Mouse (Mus musculus) heart, adult 11 months (tissue): ENCODE data around the gene Ess2.

Source experiments
- DNase-seq: peaks from one replicate; pipeline ENCODE4 v3.0.0; 2022

Ess2 gene

GRCm38 (mm10) chr16:17853263-17853662 lies 57.9 kb downstream of the Ess2 start:
- no peak for DNase-seq

DNA sequence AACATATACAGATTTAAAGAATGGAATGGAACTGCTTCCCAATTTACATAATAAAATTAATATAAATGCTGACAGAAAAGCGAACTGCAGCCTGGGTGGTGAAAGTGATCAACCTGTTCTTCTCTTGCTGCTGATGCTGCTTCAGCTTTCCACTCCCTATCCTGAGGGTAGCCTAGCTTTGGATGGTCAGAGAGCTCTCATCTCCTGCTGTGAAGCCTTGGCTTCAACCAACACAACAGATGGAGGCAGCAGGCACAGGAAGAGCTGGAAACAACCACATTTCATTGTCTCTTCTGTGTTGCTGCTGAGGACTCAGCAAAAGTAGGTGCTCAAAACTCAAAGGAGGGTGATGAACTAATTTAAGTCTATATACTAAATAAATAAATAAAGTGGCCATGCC lies 59.3 kb downstream of the Ess2 start:
- no peak for DNase-seq

GRCm38 (mm10) chr16:17851331-17851730 lies 59.8 kb downstream of the Ess2 start:
- DNase-seq = no peak
